ENCODE assay signal across 8 mouse cellular contexts in the genomic region with DNA sequence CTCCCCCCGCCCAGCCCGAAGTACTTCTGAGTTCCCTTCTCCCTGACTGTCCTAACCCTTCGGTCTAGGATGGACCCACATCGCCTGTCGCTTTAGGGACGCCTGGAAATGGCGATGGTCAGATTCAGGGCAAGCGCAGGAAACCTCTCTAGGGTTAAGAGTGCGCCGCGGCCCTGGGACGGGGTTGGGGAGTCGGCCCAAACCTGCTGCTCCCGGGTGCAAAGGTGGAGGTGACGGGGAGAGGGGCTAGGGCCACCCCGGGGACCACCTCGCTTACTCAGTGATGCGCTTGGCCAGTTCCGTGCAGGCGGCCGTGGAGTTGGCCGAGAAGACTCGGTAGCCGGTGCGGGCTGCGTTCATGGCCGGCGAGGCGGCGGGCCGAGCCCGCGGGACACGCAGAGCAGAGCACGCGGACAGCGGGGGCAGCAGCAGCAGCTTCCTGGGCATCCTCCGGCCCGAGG. TPM values are rescaled to one million over a fixed set of nuclear protein-coding genes. Genes with fewer than 3 reads are reported as not detected.
DNase-seq lines count a peak whose midpoint lies in the region; ATAC-seq and TF ChIP-seq lines count a peak whose summit lies in the region.

No protein-coding gene starts in this region.

- dilution Hi-C loops in CH12.LX (cut with MboI; ENCODE audit: extremely low pct_ligation_motif_present, extremely low pct_unique_long_range_greater_than_20kb, low sequenced_read_pairs) = no loop called here

- H3K4me2 ChIP-seq in heart, embryonic 12.5 days = peak overlapping the region; percentile 87
- H3K4me2 ChIP-seq in CH12.LX (ENCODE audit: insufficient read depth, low read depth, poor library complexity, severe bottlenecking) = peak overlapping the region; percentile 89
- H3K4me2 ChIP-seq in embryonic facial prominence, embryonic 12.5 days (replicated peaks) = peak overlapping the region; percentile 68
- H3K4me2 ChIP-seq in intestine, embryonic 16.5 days (ENCODE audit: low read depth, low read length) = peak overlapping the region; percentile 59
- peak overlapping the region; percentile 79 for H3K4me2 ChIP-seq in neural tube, embryonic 12.5 days (replicated peaks)

- no peaks in the 10 kb centered on the region for H3K27me3 ChIP-seq in heart, embryonic 12.5 days (replicated peaks)
- no peaks in the 10 kb centered on the region for H3K27me3 ChIP-seq in CH12.LX (replicated peaks)
- no peaks in the 10 kb centered on the region for H3K27me3 ChIP-seq in embryonic facial prominence, embryonic 12.5 days
- H3K27me3 ChIP-seq in intestine, embryonic 16.5 days (replicated peaks; ENCODE audit: control insufficient read depth, insufficient read depth, low read length) = no peaks in the 10 kb centered on the region
- no peaks in the 10 kb centered on the region for H3K27me3 ChIP-seq in neural tube, embryonic 12.5 days (replicated peaks)

- peaks cover 19% of the 10 kb centered on the region for H3K79me2 ChIP-seq in CH12.LX (replicated peaks; ENCODE audit: control insufficient read depth, extremely low read depth, insufficient read depth, poor library complexity, severe bottlenecking)

- H3K4me3 ChIP-seq in heart, embryonic 12.5 days = peak overlapping the region; percentile 94
- peak overlapping the region; percentile 78 to 91 (median 82) for H3K4me3 ChIP-seq in CH12.LX (replicated peaks in 1 of 3; ENCODE audit: low read depth in 2 of 3, low read length in 2 of 3, poor library complexity in 1 of 3)
- peak overlapping the region; percentile 92 for H3K4me3 ChIP-seq in embryonic facial prominence, embryonic 12.5 days
- H3K4me3 ChIP-seq in intestine, embryonic 16.5 days (ENCODE audit: low read length) = peak overlapping the region; percentile 90
- peak overlapping the region; percentile 99 for H3K4me3 ChIP-seq in neural tube, embryonic 12.5 days

- no peak for TF ChIP-seq POLR2A in CH12.LX (IDR thresholded peaks at IDR 0.05; ENCODE audit: low read depth, low read length)

- no peak for DNase-seq in heart, postnatal 36 days
- peak; percentile 37 for DNase-seq in CH12.LX (ENCODE audit: extremely low read depth)
- no peak for DNase-seq in spleen, adult 18-20 months
- no peak for DNase-seq in right cerebral cortex, postnatal 4 days

- under 1% methylated on average over 39 of the region's 39 CpGs for WGBS in heart, embryonic 12.5 days
- under 1% methylated on average over 39 of the region's 39 CpGs for WGBS in embryonic facial prominence, embryonic 12.5 days
- under 1% methylated on average over 39 of the region's 39 CpGs for WGBS in intestine, embryonic 16.5 days
- WGBS in neural tube, embryonic 12.5 days = under 1% methylated on average over 39 of the region's 39 CpGs

- intact Hi-C loops in heart, postnatal 36 days (cut with DNase I) = no loop called here

- peaks cover 16% of the 10 kb centered on the region for H3K4me1 ChIP-seq in heart, embryonic 12.5 days (replicated peaks)
- peaks cover 0 to 28% of the 10 kb centered on the region in 2 experiments; a peak in 2 of 4 replicates for H3K4me1 ChIP-seq in CH12.LX (ENCODE audit: control insufficient read depth in 1 of 2, insufficient read depth in 2 of 2)
- peaks cover 8% of the 10 kb centered on the region for H3K4me1 ChIP-seq in embryonic facial prominence, embryonic 12.5 days
- peaks cover 20% of the 10 kb centered on the region for H3K4me1 ChIP-seq in intestine, embryonic 16.5 days (ENCODE audit: control insufficient read depth, insufficient read depth, low read length)
- H3K4me1 ChIP-seq in neural tube, embryonic 12.5 days = peaks cover 8% of the 10 kb centered on the region

- in situ Hi-C loops in CH12.LX (cut with MboI; ENCODE audit: low pct_ligation_motif_present, low pct_unique_long_range_greater_than_20kb, low sequenced_read_pairs) = no loop called here

- no peak for TF ChIP-seq CTCF in CH12.LX (conservative IDR thresholded peaks at IDR 0.05 in 1 of 2, IDR thresholded peaks at IDR 0.05 in 1 of 2; ENCODE audit: low read depth in 2 of 2, low read length in 2 of 2)

- H3K27ac ChIP-seq in heart, embryonic 12.5 days (ENCODE audit: poor library complexity, severe bottlenecking) = peak overlapping the region; percentile 83
- H3K27ac ChIP-seq in CH12.LX (ENCODE audit: insufficient read depth, low read depth) = peak overlapping the region; percentile 61
- peak overlapping the region; percentile 91 for H3K27ac ChIP-seq in embryonic facial prominence, embryonic 12.5 days
- H3K27ac ChIP-seq in intestine, embryonic 16.5 days (ENCODE audit: low read length) = peak overlapping the region; percentile 93
- peak overlapping the region; percentile 91 for H3K27ac ChIP-seq in neural tube, embryonic 12.5 days

- TF ChIP-seq EP300 in CH12.LX (IDR thresholded peaks at IDR 0.05; ENCODE audit: low read length) = no peak

- TF ChIP-seq RAD21 in CH12.LX (IDR thresholded peaks at IDR 0.05; ENCODE audit: low read depth, low read length) = no peak

- H3K9me3 ChIP-seq in heart, embryonic 12.5 days (replicated peaks) = 0 out of 2 replicates have a peak, but pooled peaks cover 3% of the 10 kb centered on the region
- H3K9me3 ChIP-seq in CH12.LX (replicated peaks; ENCODE audit: low read length) = peaks cover 8% of the 10 kb centered on the region
- no peaks in the 10 kb centered on the region for H3K9me3 ChIP-seq in embryonic facial prominence, embryonic 12.5 days
- H3K9me3 ChIP-seq in intestine, embryonic 16.5 days (ENCODE audit: control insufficient read depth, low read length) = no peaks in the 10 kb centered on the region
- H3K9me3 ChIP-seq in neural tube, embryonic 12.5 days = no peaks in the 10 kb centered on the region

- peak overlapping the region; percentile 89 for H3K9ac ChIP-seq in heart, embryonic 12.5 days
- H3K9ac ChIP-seq in CH12.LX (ENCODE audit: insufficient read depth, low read depth) = peak overlapping the region; percentile 70
- H3K9ac ChIP-seq in embryonic facial prominence, embryonic 12.5 days = peak overlapping the region; percentile 95
- peak overlapping the region; percentile 97 for H3K9ac ChIP-seq in intestine, embryonic 16.5 days (ENCODE audit: low read depth, low read length)
- peak overlapping the region; percentile 95 for H3K9ac ChIP-seq in neural tube, embryonic 12.5 days

- H3K36me3 ChIP-seq in heart, embryonic 12.5 days = peaks cover 34% of the 10 kb centered on the region
- peaks cover 26 to 34% of the 10 kb centered on the region in 2 experiments for H3K36me3 ChIP-seq in CH12.LX (replicated peaks in 1 of 2; ENCODE audit: control insufficient read depth in 1 of 2, insufficient read depth in 1 of 2, low read length in 1 of 2)
- peaks cover 30% of the 10 kb centered on the region for H3K36me3 ChIP-seq in embryonic facial prominence, embryonic 12.5 days
- H3K36me3 ChIP-seq in intestine, embryonic 16.5 days (ENCODE audit: control insufficient read depth, insufficient read depth, low read length) = peaks cover 9% of the 10 kb centered on the region; the same call in 1 of the 2 replicates
- peaks cover 29% of the 10 kb centered on the region for H3K36me3 ChIP-seq in neural tube, embryonic 12.5 days

- peak; percentile 37; the same call in 1 of the 2 replicates for ATAC-seq in heart, embryonic 12.5 days (ENCODE audit: insufficient number of reproducible peaks, low FRiP score)
- 0 out of 2 replicates have a peak, but pooled peaks have one; percentile 12 for ATAC-seq in embryonic facial prominence, embryonic 12.5 days (ENCODE audit: insufficient number of reproducible peaks, insufficient read depth, low FRiP score, low TSS enrichment)
- peak; percentile 28 for ATAC-seq in intestine, embryonic 16.5 days
- peak; percentile 74 for ATAC-seq in neural tube, embryonic 12.5 days (ENCODE audit: low FRiP score, low read depth)

RNA-seq across cellular contexts. Expression of a gene that starts 4.2 kb away (rescaled TPM):
- 94.8 and 96.8 TPM in 2 replicates for polyA plus RNA-seq in heart, embryonic 12.5 days (2016; fragmentation: Nextera tagmentation; extraction: Ambion mirVana)
- 10 to 100 TPM; 30.9 to 34.6 TPM for total RNA-seq in heart, postnatal 36 days (2021)
- total RNA-seq in CH12.LX (2012; rRNA removed) (114 and 118 TPM in 2 replicates), CH12.LX (2014; rRNA removed) (79.8 and 93.5 TPM in 2 replicates)
- polyA plus RNA-seq in CH12.LX (2012; ENCODE audit: insufficient read length, low read depth) = 112 and 114 TPM in 2 replicates
- 197 and 211 TPM in 2 replicates for polyA plus RNA-seq in embryonic facial prominence, embryonic 12.5 days (2016; fragmentation: Nextera tagmentation; extraction: Ambion mirVana)
- polyA plus RNA-seq in intestine, embryonic 16.5 days (2015; fragmentation: Nextera tagmentation; extraction: Ambion mirVana) = 260 and 274 TPM in 2 replicates
- 199 and 200 TPM in 2 replicates for polyA plus RNA-seq in neural tube, embryonic 12.5 days (2016; fragmentation: Nextera tagmentation; extraction: Ambion mirVana)

RNA-seq across cellular contexts. Expression of a gene that starts 23.8 kb away (rescaled TPM):
- not detected in 2 replicates for polyA plus RNA-seq in heart, embryonic 12.5 days (2016; fragmentation: Nextera tagmentation; extraction: Ambion mirVana)
- under 1 TPM in 1 of 2 experiments, not detected in 1; 0.11 TPM for total RNA-seq in heart, postnatal 36 days (2021)
- total RNA-seq in CH12.LX (2012; rRNA removed) = 0.13 and 0.38 TPM in 2 replicates
- total RNA-seq in CH12.LX (2014; rRNA removed) = 0.23 and 0.32 TPM in 2 replicates
- 0.29 and 0.37 TPM in 2 replicates for polyA plus RNA-seq in CH12.LX (2012; ENCODE audit: insufficient read length, low read depth)
- polyA plus RNA-seq in embryonic facial prominence, embryonic 12.5 days (2016; fragmentation: Nextera tagmentation; extraction: Ambion mirVana) = 0.14 and 0.39 TPM in 2 replicates
- polyA plus RNA-seq in intestine, embryonic 16.5 days (2015; fragmentation: Nextera tagmentation; extraction: Ambion mirVana) = 0.39 TPM in 2 replicates
- polyA plus RNA-seq in neural tube, embryonic 12.5 days (2016; fragmentation: Nextera tagmentation; extraction: Ambion mirVana) = not detected in 2 replicates

RNA-seq across cellular contexts. Expression of a gene that starts 40.9 kb away (rescaled TPM):
- 1.6 and 2.1 TPM in 2 replicates for polyA plus RNA-seq in heart, embryonic 12.5 days (2016; fragmentation: Nextera tagmentation; extraction: Ambion mirVana)
- 1 to 10 TPM; 1.0 to 1.2 TPM for total RNA-seq in heart, postnatal 36 days (2021)
- total RNA-seq in CH12.LX (2012; rRNA removed) (0.84 and 2.1 TPM in 2 replicates), CH12.LX (2014; rRNA removed) (0.20 and 0.89 TPM in 2 replicates)
- 0.26 and 0.50 TPM in 2 replicates for polyA plus RNA-seq in CH12.LX (2012; ENCODE audit: insufficient read length, low read depth)
- polyA plus RNA-seq in embryonic facial prominence, embryonic 12.5 days (2016; fragmentation: Nextera tagmentation; extraction: Ambion mirVana) = 6.9 and 8.3 TPM in 2 replicates
- 3.9 and 5.2 TPM in 2 replicates for polyA plus RNA-seq in intestine, embryonic 16.5 days (2015; fragmentation: Nextera tagmentation; extraction: Ambion mirVana)
- 7.6 and 9.3 TPM in 2 replicates for polyA plus RNA-seq in neural tube, embryonic 12.5 days (2016; fragmentation: Nextera tagmentation; extraction: Ambion mirVana)

RNA-seq across cellular contexts. Expression of a gene that starts 55.9 kb away (rescaled TPM):
- 33.7 and 34.2 TPM in 2 replicates for polyA plus RNA-seq in heart, embryonic 12.5 days (2016; fragmentation: Nextera tagmentation; extraction: Ambion mirVana)
- total RNA-seq in heart, postnatal 36 days (2021) = 10 to 100 TPM; 40.4 to 44.9 TPM
- total RNA-seq in CH12.LX (2012; rRNA removed) (321 and 436 TPM in 2 replicates), CH12.LX (2014; rRNA removed) (291 and 336 TPM in 2 replicates)
- polyA plus RNA-seq in CH12.LX (2012; ENCODE audit: insufficient read length, low read depth) = 222 and 228 TPM in 2 replicates
- polyA plus RNA-seq in embryonic facial prominence, embryonic 12.5 days (2016; fragmentation: Nextera tagmentation; extraction: Ambion mirVana) = 32.3 and 44.1 TPM in 2 replicates
- 47.2 and 55.0 TPM in 2 replicates for polyA plus RNA-seq in intestine, embryonic 16.5 days (2015; fragmentation: Nextera tagmentation; extraction: Ambion mirVana)
- 53.8 and 72.3 TPM in 2 replicates for polyA plus RNA-seq in neural tube, embryonic 12.5 days (2016; fragmentation: Nextera tagmentation; extraction: Ambion mirVana)

Comparison
In these comparisons a context has a peak if more than half of its experiments do, and no peak if none do; other contexts are left out.
1. ATAC-seq: peak in every context shown above with its lines; median percentile 74 in neural tube, embryonic 12.5 days; 37 in heart, embryonic 12.5 days; 28 in intestine, embryonic 16.5 days; 12 in embryonic facial prominence, embryonic 12.5 days.